Mouse (Mus musculus) brain, embryonic 14.5 days (tissue): ENCODE results near the gene Dot1l. TPM values are rescaled to one million over a fixed set of nuclear protein-coding genes. Genes with fewer than 3 reads are reported as not detected.

Experiments used
- DNase-seq: peaks from one replicate; pipeline ENCODE4 v3.0.0-alpha.2; 2011; ENCODE audit warnings: low read depth
- CTCF ChIP-seq: fragments of 200-500 bp; IDR thresholded peaks from 2 replicates; pipeline ENCODE4 v1.5.1; 2012; ENCODE audit warnings: inconsistent platforms, mild to moderate bottlenecking, moderate library complexity, borderline replicate concordance; ENCODE audit not compliant: insufficient read depth, insufficient read length; ENCODE audit errors: extremely low read depth
- POLR2A ChIP-seq: fragments of 200-500 bp; IDR thresholded peaks from 2 replicates; pipeline ENCODE4 v1.6.1; 2012; ENCODE audit warnings: mild to moderate bottlenecking, inconsistent platforms, borderline replicate concordance; ENCODE audit not compliant: poor library complexity, insufficient read depth, insufficient read length, severe bottlenecking; ENCODE audit errors: extremely low read depth
- polyA plus RNA-seq: library from polyadenylated mRNA; depleted of rRNA; stranded (reverse); fragments of >200 nt; gene quantifications from 2 replicates; pipeline ENCODE4 v1.2.3, GENCODE M21; 2012

Gene Dot1l
- polyA plus RNA-seq, 1 experiment, result 77.6 TPM

GRCm38 (mm10) chr10:80779565-80779964 is 24.6 kb downstream of the Dot1l start:
- no peak for DNase-seq
- TF ChIP-seq POLR2A (no peak), CTCF (no peak)

- DNase-seq, result no peak
- TF ChIP-seq CTCF, result no peak
- TF ChIP-seq POLR2A, result no peak
These were observed 29.3 kb downstream of the Dot1l start for GRCm38 (mm10) chr10:80784302-80784701.

GRCm38 (mm10) chr10:80784871-80785270 is 29.9 kb downstream of the Dot1l start:
- DNase-seq, result no peak
- TF ChIP-seq POLR2A (no peak), CTCF (no peak)

- no peak for DNase-seq
- TF ChIP-seq CTCF (no peak), POLR2A (no peak)
These were observed 31.0 kb downstream of the Dot1l start for GRCm38 (mm10) chr10:80785963-80786362.

- no peak for DNase-seq
- TF ChIP-seq POLR2A (no peak), CTCF (no peak)
These were observed 32.5 kb downstream of the Dot1l start for GRCm38 (mm10) chr10:80787517-80787916.

- DNase-seq, result no peak
- TF ChIP-seq POLR2A, result no peak
- no peak for TF ChIP-seq CTCF
These were observed 35.9 kb downstream of the Dot1l start for GRCm38 (mm10) chr10:80790761-80791404.

- no peak for DNase-seq
- TF ChIP-seq POLR2A (no peak), CTCF (no peak)
These were observed 36.6 kb downstream of the Dot1l start for GRCm38 (mm10) chr10:80791476-80792174.

GRCm38 (mm10) chr10:80792175-80793032 is 37.4 kb downstream of the Dot1l start:
- TF ChIP-seq POLR2A (no peak), CTCF (no peak)
- DNase-seq, result peak; percentile 24

GRCm38 (mm10) chr10:80793033-80793784 is 38.2 kb downstream of the Dot1l start:
- TF ChIP-seq POLR2A (no peak), CTCF (no peak)
- no peak for DNase-seq

- no peak for TF ChIP-seq CTCF
- no peak for TF ChIP-seq POLR2A
- no peak for DNase-seq
These were observed 38.8 kb downstream of the Dot1l start for GRCm38 (mm10) chr10:80793803-80794202.
